Mouse (Mus musculus) lung, adult 2 months (tissue): ENCODE measurements around the gene Gdf7. TPM values are rescaled to one million over a fixed set of nuclear protein-coding genes. Genes with fewer than 3 reads are reported as not detected.

Experiments used
- DNase-seq: peaks from one replicate; pipeline ENCODE4 v3.0.0; 2022
- H3K4me1 ChIP-seq: fragments of 200-500 bp; 2 replicates; pipeline ENCODE4 v1.6.1; 2011; ENCODE audit warnings: low read length; ENCODE audit not compliant: control insufficient read depth, insufficient read depth
- H3K4me3 ChIP-seq: fragments of 200-500 bp; replicated peaks from 2 replicates; pipeline ENCODE3; 2011; ENCODE audit warnings: low read depth, mild to moderate bottlenecking, control low read depth, low read length; ENCODE audit errors: extremely low read depth
- CTCF ChIP-seq: fragments of 200-500 bp; IDR thresholded peaks from 2 replicates; pipeline ENCODE4 v1.5.1; 2011; ENCODE audit warnings: mild to moderate bottlenecking, low read length, control low read depth; ENCODE audit not compliant: insufficient read depth
- POLR2A ChIP-seq: fragments of 200-500 bp; IDR thresholded peaks from 2 replicates; pipeline ENCODE4 v1.6.1; 2011; ENCODE audit warnings: low read depth, mild to moderate bottlenecking, control low read depth, low read length, borderline replicate concordance; ENCODE audit errors: extremely low read depth
- WGBS: fragments of 180-500 bp; shearing (Covaris S2); methylation state at CpG from one replicate; pipeline ENCODE4 v1.1.7; 2018; 5-methylcytosine and 5-hydroxymethylcytosine counted together
- polyA plus RNA-seq: library from polyadenylated mRNA; depleted of rRNA; stranded (reverse); fragments of >200 nt; gene quantifications from 2 replicates; pipeline ENCODE4 v1.2.3, GENCODE M21; 2012

The Gdf7 gene
- polyA plus RNA-seq, 1 experiment: 0.24 TPM

GRCm38 (mm10) chr12:8316541-8316940, 14.8 kb upstream of the Gdf7 start:
- Histone ChIP-seq H3K4me1 (peaks cover 3% of the 10 kb centered on the region), H3K4me3 (no peak overlapping the region)
- WGBS: 87% methylated on average over 5 of the region's 5 CpGs
- TF ChIP-seq CTCF: no peak
- no peak for TF ChIP-seq POLR2A
- DNase-seq: no peak

GRCm38 (mm10) chr12:8313773-8314172, 12.0 kb upstream of the Gdf7 start:
- DNase-seq: no peak
- Histone ChIP-seq H3K4me1 (peaks cover 3% of the 10 kb centered on the region), H3K4me3 (peak overlapping the region; percentile 91)
- 20% methylated on average over 12 of the region's 12 CpGs for WGBS
- no peak for TF ChIP-seq POLR2A
- no peak for TF ChIP-seq CTCF

GRCm38 (mm10) chr12:8313270-8313771, 11.6 kb upstream of the Gdf7 start, which contains the start of gene Hs1bp3:
Gene Hs1bp3, plus strand, starts transcription at chr12:8313432.
- Histone ChIP-seq H3K4me3 (peak within 1 kb of the TSS; percentile 91), H3K4me1 (peaks cover 3% of the 10 kb centered on the region)
- WGBS: 2% methylated on average over 38 of the region's 38 CpGs
- DNase-seq: peak; percentile 82
- TF ChIP-seq POLR2A: peak; percentile 70; the same call in 1 of the 2 replicates
- peak; percentile 77 for TF ChIP-seq CTCF

- no peak for DNase-seq
- TF ChIP-seq POLR2A (no peak), CTCF (no peak)
- WGBS: 86% methylated on average over 4 of the region's 4 CpGs
- Histone ChIP-seq H3K4me1 (peaks cover 3% of the 10 kb centered on the region), H3K4me3 (no peak overlapping the region)
Measured at GRCm38 (mm10) chr12:8312266-8312665, 10.5 kb upstream of the Gdf7 start.

GRCm38 (mm10) chr12:8310992-8311391, 9.2 kb upstream of the Gdf7 start:
- no peak for DNase-seq
- no peak overlapping the region for H3K4me3 ChIP-seq
- TF ChIP-seq CTCF (no peak), POLR2A (no peak)
- peaks cover 3% of the 10 kb centered on the region for H3K4me1 ChIP-seq
- WGBS: 62% methylated on average over 17 of the region's 17 CpGs

GRCm38 (mm10) chr12:8306910-8307309, 5.2 kb upstream of the Gdf7 start:
- 63% methylated on average over 1 of the region's 1 CpGs for WGBS
- TF ChIP-seq CTCF (no peak), POLR2A (no peak)

GRCm38 (mm10) chr12:8306432-8306831, 4.7 kb upstream of the Gdf7 start:
- Histone ChIP-seq H3K4me3 (no peak overlapping the region), H3K4me1 (no peaks in the 10 kb centered on the region)
- DNase-seq: peak; percentile 63
- peak; percentile 86 for TF ChIP-seq CTCF
- no peak for TF ChIP-seq POLR2A
- 8% methylated on average over 5 of the region's 5 CpGs for whole genome bisulfite sequencing

More at GRCm38 (mm10) chr12:8306910-8307309, 5.2 kb upstream of the Gdf7 start:
- DNase-seq: no peak
- Histone ChIP-seq H3K4me3 (no peak overlapping the region), H3K4me1 (no peaks in the 10 kb centered on the region)

GRCm38 (mm10) chr12:8305258-8305657, 3.5 kb upstream of the Gdf7 start:
- DNase-seq: no peak
- Histone ChIP-seq H3K4me3 (no peak overlapping the region), H3K4me1 (no peaks in the 10 kb centered on the region)
- no peak for TF ChIP-seq CTCF
- TF ChIP-seq POLR2A: no peak
- 33% methylated on average over 2 of the region's 2 CpGs for WGBS

GRCm38 (mm10) chr12:8301011-8301814, 541 bp downstream of the Gdf7 start:
- TF ChIP-seq CTCF (no peak), POLR2A (no peak)
- no peak overlapping the region for H3K4me3 ChIP-seq
- WGBS: 11% methylated on average over 46 of the region's 46 CpGs

GRCm38 (mm10) chr12:8300521-8300920, 1.2 kb downstream of the Gdf7 start:
- no peak for DNase-seq
- H3K4me1 ChIP-seq: peaks cover 5% of the 10 kb centered on the region
- no peak for TF ChIP-seq CTCF
- no peak for TF ChIP-seq POLR2A
- H3K4me3 ChIP-seq: no peak overlapping the region
- WGBS: 74% methylated on average over 5 of the region's 5 CpGs

More at GRCm38 (mm10) chr12:8301011-8301814, 541 bp downstream of the Gdf7 start:
- H3K4me1 ChIP-seq: peaks cover 5% of the 10 kb centered on the region
- no peak for DNase-seq
